Mouse (Mus musculus): ENCODE measurements at regions not wholly inside any gene's neighbourhood (a gene's known extent, or its start where the extent isn't known, plus 50 kb on each side); places are given as distances from the start of the nearest gene placed in this dataset.

DNA sequence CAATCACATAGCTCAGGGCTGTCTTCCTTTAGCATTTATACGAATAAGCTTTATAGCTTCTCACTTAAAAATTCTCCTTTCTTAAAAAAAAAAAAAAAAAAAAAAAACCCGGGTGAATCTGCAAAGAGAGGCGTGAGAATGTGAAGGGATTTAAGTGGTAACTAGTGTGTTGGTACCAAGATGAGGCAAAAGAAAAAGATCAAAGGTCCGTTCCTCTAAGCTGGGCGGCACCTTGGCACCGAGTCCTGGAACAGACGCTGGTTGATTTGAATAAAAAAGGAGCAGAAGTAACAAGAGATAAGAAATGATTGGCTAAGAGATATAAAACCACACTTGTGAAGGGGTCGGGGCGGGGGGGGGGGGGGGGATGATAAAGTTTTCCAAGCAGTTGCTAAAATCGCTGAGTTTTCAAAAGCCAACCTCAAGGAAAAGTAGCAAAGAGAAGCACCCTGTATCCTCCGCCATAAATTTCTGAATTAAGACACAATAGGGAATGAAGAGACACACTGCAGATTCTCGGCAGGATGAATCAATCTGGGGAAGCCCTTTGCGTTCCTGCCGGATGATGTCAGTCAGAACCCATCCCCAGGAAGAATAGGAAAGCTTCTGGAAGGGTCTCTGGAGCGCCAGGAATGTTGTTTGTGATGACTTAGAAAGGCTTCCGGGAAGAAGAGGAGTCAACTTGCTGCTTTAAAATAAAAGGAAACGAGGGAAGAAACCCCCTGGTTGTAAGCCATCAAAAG is 107.7 kb upstream of the Ankrd1 start:
- TF ChIP-seq CTCF (IDR thresholded peaks at IDR 0.05; ENCODE audit: low read depth) (no peak), EP300 (IDR thresholded peaks at IDR 0.05; ENCODE audit: low read depth) (no peak)

All from liver, postnatal 0 days (tissue).